Mouse (Mus musculus): Measurements from ENCODE around the gene Rbmxl1. TPM values are rescaled to one million over a fixed set of nuclear protein-coding genes. Genes with fewer than 3 reads are reported as not detected.
"Not testable (repeated sequence)": the region's sequence is repeated elsewhere in the genome, so short reads cannot be mapped to it uniquely, and the experiment has no call there.

The Rbmxl1 gene
- polyA plus RNA-seq (2015; fragmentation: Nextera tagmentation; extraction: Ambion mirVana) = 184 and 193 TPM in 2 replicates

DNA sequence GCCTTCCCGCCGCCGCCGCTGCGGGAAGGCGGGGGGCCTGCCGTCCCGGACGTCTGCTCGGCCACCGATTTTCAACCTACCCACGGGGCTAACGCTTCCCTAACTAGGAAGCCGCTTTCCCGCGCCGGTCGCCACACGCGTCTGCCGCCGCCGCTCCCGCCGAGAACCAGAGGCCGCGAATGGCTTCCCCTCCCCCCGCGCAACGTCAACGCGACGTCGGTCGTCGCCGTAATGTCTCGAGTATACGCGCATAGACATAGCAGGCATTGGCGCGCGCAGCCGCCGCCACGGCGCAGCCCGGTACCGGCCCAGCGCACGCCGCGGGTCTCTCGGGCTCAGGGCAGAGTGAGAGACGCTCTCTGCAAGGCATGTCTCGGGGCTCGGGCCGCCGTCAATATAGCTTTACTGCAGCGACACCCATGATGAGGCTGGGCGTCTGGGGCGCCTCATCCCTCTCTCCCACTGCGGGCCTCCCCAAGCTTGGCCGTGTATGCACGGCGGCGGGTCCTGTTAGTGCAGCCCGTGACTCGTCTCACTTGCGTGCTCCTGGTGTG, at the start of gene Rbmxl1:
Gene Rbmxl1 (minus strand): TSS at position 180 of the 554 bp plus-strand sequence.
- Histone ChIP-seq H3K27me3 (no peaks in the 10 kb centered on the region), H3K36me3 (peaks cover 22% of the 10 kb centered on the region), H3K4me1 (peaks cover 15% of the 10 kb centered on the region), H3K9ac (peak within 1 kb of the TSS; percentile 62), H3K4me3 (replicated peaks) (peak within 1 kb of the TSS; percentile 74), H3K9me3 (replicated peaks) (no peaks in the 10 kb centered on the region), H3K27ac (replicated peaks) (peak within 1 kb of the TSS; percentile 98), H3K4me2 (replicated peaks) (peak within 1 kb of the TSS; percentile 97)
- under 1% methylated on average over 69 of the region's 70 CpGs for WGBS
- ATAC-seq (ENCODE audit: insufficient number of reproducible peaks, low FRiP score, low TSS enrichment, low read depth) = peak; percentile 88

DNA sequence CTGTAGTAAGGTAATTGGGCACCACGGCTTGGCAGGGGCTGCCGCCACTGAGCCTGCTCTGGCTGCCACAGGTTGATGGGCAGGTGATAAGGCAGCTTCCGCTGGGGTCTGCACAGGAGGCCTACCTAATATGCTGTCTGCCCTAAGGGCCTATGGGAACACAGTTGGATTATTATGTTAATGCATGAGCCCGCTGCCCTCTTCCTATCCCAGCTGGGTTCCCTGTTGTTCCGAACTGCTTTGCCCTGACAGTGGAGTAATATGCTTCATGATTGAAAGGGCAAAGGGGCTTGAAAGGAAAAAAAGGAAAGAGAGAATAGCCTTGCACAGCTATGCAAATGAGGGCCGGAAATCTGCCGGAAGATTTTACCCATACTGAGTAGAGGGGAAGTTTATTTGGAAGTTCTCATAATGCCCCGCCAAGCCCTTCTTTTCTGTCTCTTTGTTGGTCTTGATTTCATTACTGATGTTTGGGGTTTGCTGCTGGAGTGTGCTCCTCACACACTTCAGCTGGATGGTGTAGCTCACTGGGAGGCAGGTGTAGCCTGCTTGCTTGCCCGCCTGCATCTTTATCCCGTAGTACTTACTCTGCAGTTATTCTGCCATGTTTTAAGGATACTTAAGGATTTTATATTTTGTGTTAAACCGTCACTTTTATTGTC, 48.2 kb upstream of the Rbmxl1 start:
- 49% methylated on average over 11 of the region's 11 CpGs for WGBS
- ATAC-seq (ENCODE audit: insufficient number of reproducible peaks, low FRiP score, low TSS enrichment, low read depth) = no peak
- H3K36me3 ChIP-seq = no peaks in the 10 kb centered on the region

DNA sequence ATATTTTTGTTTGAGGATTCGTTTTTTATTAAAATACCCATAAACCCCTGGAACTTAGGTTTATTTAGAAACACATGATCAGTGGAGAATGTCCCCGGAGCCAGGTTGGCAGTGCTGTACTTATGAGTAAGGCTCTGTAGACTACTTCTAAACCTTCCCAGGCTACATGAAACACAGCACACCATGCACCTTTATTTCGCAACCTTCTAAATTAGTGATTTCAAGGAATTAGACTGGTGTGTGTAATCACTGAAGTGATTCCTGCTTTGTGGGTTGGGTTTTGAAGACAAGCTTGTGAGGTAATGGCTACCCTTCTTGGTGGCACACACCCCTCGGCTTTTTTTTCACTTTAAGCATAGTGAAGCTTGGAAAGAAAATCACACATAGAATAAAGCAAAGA, 47.1 kb upstream of the Rbmxl1 start:
- no peak overlapping the region for H3K4me2 ChIP-seq (replicated peaks)
- H3K4me1 ChIP-seq = no peaks in the 10 kb centered on the region
- H3K36me3 ChIP-seq = no peaks in the 10 kb centered on the region
- no peak overlapping the region for H3K27ac ChIP-seq (replicated peaks)
- no peaks in the 10 kb centered on the region for H3K27me3 ChIP-seq
- 83% methylated on average over 4 of the region's 4 CpGs for WGBS
- H3K4me3 ChIP-seq (replicated peaks) = no peak overlapping the region
- H3K9ac ChIP-seq = no peak overlapping the region
- ATAC-seq (ENCODE audit: insufficient number of reproducible peaks, low FRiP score, low TSS enrichment, low read depth) = no peak
- no peaks in the 10 kb centered on the region for H3K9me3 ChIP-seq (replicated peaks)

More for the DNA sequence above, 48.2 kb upstream of the Rbmxl1 start:
- H3K9ac ChIP-seq = no peak overlapping the region
- no peaks in the 10 kb centered on the region for H3K27me3 ChIP-seq
- H3K27ac ChIP-seq (replicated peaks) = no peak overlapping the region
- no peak overlapping the region for H3K4me3 ChIP-seq (replicated peaks)
- no peak overlapping the region for H3K4me2 ChIP-seq (replicated peaks)
- H3K4me1 ChIP-seq = no peaks in the 10 kb centered on the region
- H3K9me3 ChIP-seq (replicated peaks) = no peaks in the 10 kb centered on the region

DNA sequence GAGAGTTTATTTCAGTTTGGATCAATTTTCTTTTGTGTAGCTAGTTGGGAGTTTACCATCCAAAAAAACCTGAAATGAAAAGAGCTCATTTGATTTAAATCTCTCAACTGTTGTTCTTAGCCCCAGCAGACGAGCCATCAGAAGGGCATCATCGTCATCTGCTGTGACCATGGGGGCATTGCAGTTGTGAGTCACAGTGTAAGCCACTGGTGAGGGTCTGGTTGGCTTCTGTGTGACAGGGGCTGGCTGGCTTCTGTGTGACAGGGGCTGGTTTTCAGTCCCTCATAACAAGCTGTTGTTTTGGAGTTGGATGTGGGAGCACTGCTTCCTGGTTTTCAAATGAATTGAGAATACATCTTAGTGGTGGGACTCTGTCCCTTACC, 42.0 kb upstream of the Rbmxl1 start:
- Histone ChIP-seq H3K4me2 (replicated peaks) (no peak overlapping the region), H3K9me3 (replicated peaks) (no peaks in the 10 kb centered on the region), H3K4me1 (no peaks in the 10 kb centered on the region), H3K9ac (no peak overlapping the region), H3K36me3 (no peaks in the 10 kb centered on the region), H3K4me3 (replicated peaks) (no peak overlapping the region), H3K27me3 (no peaks in the 10 kb centered on the region), H3K27ac (replicated peaks) (no peak overlapping the region)
- no peak for ATAC-seq (ENCODE audit: insufficient number of reproducible peaks, low FRiP score, low TSS enrichment, low read depth)
- WGBS = 74% methylated on average over 2 of the region's 2 CpGs

DNA sequence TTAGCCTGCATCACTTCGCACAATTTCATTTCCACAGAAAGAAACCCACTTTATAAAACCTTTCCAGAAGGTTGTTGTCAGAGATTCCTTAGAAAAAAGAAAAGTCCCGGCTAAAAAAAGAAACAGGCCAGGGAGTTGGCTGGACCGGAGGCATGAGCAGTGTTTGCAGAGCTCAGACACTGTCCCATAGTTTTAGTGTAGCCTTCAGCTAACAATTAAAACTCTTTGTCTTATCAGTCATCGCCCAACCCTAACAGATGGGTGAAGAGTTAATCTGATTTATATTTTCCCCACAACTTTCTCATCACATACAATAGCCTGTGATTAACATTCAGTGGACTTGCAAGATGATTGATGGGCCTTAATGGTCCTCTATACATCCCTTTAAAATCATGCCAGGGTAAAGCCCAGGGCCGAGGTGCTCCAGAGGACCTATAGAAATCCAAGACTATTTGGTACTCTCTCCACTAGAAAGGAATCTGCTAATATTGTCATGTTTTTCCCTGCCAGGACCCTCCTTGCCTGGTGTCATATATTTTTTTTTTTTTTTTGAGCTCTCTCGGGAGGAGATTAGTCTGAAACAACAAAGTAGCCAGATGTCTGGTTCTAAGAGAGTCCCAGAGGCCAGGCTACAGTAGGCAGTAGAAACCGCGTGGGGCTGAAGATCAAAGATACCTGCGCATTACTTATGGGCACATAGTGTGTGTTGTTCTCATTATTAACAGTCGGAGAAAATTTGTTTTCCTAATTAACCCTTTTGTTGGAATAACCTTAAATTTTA, 41.5 kb upstream of the Rbmxl1 start:
- no peak overlapping the region for H3K4me3 ChIP-seq (replicated peaks)
- no peak overlapping the region for H3K27ac ChIP-seq (replicated peaks)
- H3K9ac ChIP-seq = no peak overlapping the region
- H3K27me3 ChIP-seq = no peaks in the 10 kb centered on the region
- H3K9me3 ChIP-seq (replicated peaks) = no peaks in the 10 kb centered on the region
- no peaks in the 10 kb centered on the region for H3K36me3 ChIP-seq
- ATAC-seq (ENCODE audit: insufficient number of reproducible peaks, low FRiP score, low TSS enrichment, low read depth) = no peak
- H3K4me1 ChIP-seq = no peaks in the 10 kb centered on the region
- H3K4me2 ChIP-seq (replicated peaks) = no peak overlapping the region
- 56% methylated on average over 10 of the region's 10 CpGs for WGBS

DNA sequence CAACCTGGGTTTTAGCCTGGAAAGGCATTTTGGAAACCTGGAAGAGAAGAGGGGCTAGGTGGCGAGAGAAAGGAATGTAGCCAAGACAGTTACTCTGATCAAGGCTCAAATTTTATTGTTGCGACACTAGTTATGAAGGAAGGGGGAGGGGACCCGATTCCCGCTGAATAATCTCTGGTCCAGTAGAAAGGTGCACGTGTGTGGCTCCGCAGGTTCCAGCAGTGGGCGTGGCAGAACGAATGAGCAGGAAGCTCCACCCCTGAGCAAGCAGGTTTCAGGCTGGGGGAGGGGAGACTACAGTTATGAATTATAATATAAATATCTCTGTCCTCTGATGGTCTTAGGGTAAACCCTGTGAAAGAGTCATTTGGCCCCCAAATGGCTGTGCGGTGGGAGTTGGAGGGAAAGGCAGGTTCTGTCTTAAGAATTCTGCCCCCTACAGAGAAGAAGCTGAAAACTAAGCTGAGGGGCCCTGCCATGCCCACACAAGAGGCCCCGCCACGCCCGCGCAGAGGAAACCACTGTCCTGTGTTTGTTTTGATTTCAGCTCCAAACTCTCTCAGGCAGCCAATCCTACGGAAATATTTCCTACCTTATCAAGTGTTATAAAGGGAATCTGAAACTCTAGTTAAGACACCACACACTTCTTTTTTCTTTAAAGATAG, 36.6 kb upstream of the Rbmxl1 start:
- WGBS = 54% methylated on average over 8 of the region's 14 CpGs
- not testable (repeated sequence) for H3K4me2 ChIP-seq (replicated peaks); H3K27me3 ChIP-seq; H3K36me3 ChIP-seq; H3K9ac ChIP-seq; H3K27ac ChIP-seq (replicated peaks); H3K9me3 ChIP-seq (replicated peaks); H3K4me3 ChIP-seq (replicated peaks); H3K4me1 ChIP-seq; ATAC-seq (ENCODE audit: insufficient number of reproducible peaks, low FRiP score, low TSS enrichment, low read depth)

DNA sequence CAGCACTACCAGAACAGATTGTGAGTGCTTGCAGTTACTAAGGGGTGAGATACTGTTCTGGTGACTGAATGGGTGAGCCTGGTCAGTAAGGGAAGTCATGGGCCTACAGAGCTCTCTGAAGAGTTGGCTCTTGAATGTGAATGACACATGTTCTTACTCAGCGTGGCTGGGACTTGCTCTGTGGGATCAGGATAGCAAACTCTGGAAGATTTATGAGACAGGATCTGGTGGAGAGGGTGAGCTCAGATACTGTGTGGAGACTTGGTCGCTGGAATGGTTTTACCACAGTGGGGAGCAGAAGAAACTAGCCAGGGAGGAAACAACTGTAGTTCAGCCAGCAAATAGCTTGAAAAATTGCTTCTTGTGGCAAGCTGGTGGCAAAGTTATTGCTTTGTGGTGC, 35.8 kb upstream of the Rbmxl1 start:
- ATAC-seq (ENCODE audit: insufficient number of reproducible peaks, low FRiP score, low TSS enrichment, low read depth) = no peak
- Histone ChIP-seq H3K4me1 (no peaks in the 10 kb centered on the region), H3K27ac (replicated peaks) (no peak overlapping the region), H3K36me3 (0 out of 2 replicates have a peak, but pooled peaks cover 7% of the 10 kb centered on the region), H3K4me2 (replicated peaks) (no peak overlapping the region), H3K9me3 (replicated peaks) (no peaks in the 10 kb centered on the region), H3K4me3 (replicated peaks) (no peak overlapping the region), H3K27me3 (no peaks in the 10 kb centered on the region), H3K9ac (no peak overlapping the region)
- 80% methylated on average over 2 of the region's 2 CpGs for WGBS

DNA sequence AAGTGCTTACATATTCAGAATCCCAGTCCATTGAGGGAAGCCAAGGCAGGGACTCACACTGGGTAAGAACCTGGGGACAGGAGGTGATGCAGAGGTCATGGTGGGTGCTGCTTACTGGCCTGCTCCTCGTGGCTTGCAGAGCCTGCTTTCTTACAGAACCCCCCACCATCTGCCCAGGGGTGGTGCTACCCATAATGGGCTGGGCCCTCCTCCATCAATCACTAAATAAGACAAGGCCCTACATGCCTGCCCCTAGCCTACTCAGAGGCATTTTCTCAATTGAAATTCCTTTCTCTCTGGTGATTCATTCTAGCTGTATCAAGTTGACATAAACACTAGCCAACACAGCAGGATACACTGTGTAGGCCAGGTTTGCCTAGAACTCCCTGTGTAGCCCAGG, 34.9 kb upstream of the Rbmxl1 start:
- H3K9me3 ChIP-seq (replicated peaks) = no peaks in the 10 kb centered on the region
- no peak overlapping the region for H3K4me2 ChIP-seq (replicated peaks)
- no peak overlapping the region for H3K4me3 ChIP-seq (replicated peaks)
- WGBS = 56% methylated on average over 1 of the region's 1 CpGs
- H3K36me3 ChIP-seq = 0 out of 2 replicates have a peak, but pooled peaks cover 7% of the 10 kb centered on the region
- H3K9ac ChIP-seq = no peak overlapping the region
- no peaks in the 10 kb centered on the region for H3K27me3 ChIP-seq
- no peaks in the 10 kb centered on the region for H3K4me1 ChIP-seq
- no peak overlapping the region for H3K27ac ChIP-seq (replicated peaks)
- no peak for ATAC-seq (ENCODE audit: insufficient number of reproducible peaks, low FRiP score, low TSS enrichment, low read depth)

DNA sequence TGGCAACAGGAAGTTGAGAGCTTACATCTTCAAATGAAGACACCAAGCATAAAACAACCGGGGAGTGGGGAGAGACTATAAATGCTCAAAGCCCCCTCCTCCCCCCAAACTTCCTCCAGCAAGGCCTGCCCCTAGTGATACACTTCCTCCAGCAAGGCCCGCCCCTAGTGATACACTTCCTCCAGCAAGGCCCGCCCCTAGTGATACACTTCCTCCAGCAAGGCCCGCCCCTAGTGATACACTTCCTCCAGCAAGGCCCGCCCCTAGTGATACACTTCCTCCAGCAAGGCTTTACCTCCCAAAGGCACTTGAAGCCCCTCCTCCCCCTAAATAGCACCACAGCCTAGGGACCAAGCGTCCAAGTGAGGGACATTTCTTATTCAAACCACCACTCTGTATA, 34.0 kb upstream of the Rbmxl1 start:
- H3K4me3 ChIP-seq (replicated peaks); H3K4me1 ChIP-seq; H3K9me3 ChIP-seq (replicated peaks); H3K27me3 ChIP-seq; H3K4me2 ChIP-seq (replicated peaks); ATAC-seq (ENCODE audit: insufficient number of reproducible peaks, low FRiP score, low TSS enrichment, low read depth); H3K9ac ChIP-seq; H3K27ac ChIP-seq (replicated peaks): not testable (repeated sequence)
- H3K36me3 ChIP-seq = peaks cover 12% of the 10 kb centered on the region
- WGBS = 93% methylated on average over 3 of the region's 6 CpGs

DNA sequence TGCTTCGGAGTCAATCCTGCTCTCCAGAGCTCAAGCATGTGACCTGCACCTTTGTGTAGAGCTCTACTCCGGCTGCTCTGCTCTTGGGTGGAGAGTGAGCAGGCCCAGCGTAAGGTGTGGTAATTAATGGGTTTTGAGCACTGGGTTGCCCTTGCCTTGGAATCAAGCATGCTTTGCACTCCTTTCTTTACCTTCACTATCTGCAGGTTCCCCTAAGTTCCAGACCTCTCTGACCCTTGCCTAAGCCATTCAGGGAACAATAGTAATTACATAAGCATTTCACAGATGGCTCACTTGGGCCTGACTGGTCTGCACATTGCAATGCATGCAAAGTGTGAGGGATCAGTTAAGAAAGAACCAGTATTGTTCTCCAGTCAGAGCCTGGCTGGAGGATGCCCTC, 29.1 kb upstream of the Rbmxl1 start:
- H3K4me3 ChIP-seq (replicated peaks) = no peak overlapping the region
- H3K27ac ChIP-seq (replicated peaks) = no peak overlapping the region
- no peaks in the 10 kb centered on the region for H3K4me1 ChIP-seq
- H3K36me3 ChIP-seq = peaks cover 16% of the 10 kb centered on the region
- H3K4me2 ChIP-seq (replicated peaks) = no peak overlapping the region
- H3K27me3 ChIP-seq = no peaks in the 10 kb centered on the region
- no peak for ATAC-seq (ENCODE audit: insufficient number of reproducible peaks, low FRiP score, low TSS enrichment, low read depth)
- WGBS = 88% methylated on average over 3 of the region's 3 CpGs
- no peaks in the 10 kb centered on the region for H3K9me3 ChIP-seq (replicated peaks)
- no peak overlapping the region for H3K9ac ChIP-seq

DNA sequence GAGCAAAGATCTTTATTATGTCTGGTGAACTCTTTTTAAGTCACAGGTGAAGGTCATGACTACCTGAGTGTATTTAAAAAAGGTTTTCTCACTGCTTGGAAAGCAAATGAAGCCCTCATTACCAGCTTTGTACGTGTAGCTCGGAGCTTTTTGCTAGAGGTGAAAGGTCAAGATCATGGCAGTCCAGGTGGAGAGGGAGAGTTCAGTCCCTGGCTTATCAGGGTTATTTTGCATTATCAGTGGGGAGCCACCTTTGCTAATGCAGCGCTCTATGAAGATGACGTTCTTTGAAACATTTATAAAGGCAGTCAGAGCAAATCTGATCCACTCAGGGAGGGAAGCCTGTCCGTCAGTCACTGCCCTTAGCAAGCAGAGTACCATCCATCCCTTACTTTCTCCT, 28.0 kb upstream of the Rbmxl1 start:
- Histone ChIP-seq H3K4me1 (no peaks in the 10 kb centered on the region), H3K36me3 (peaks cover 9% of the 10 kb centered on the region), H3K27me3 (no peaks in the 10 kb centered on the region), H3K9ac (no peak overlapping the region), H3K4me2 (replicated peaks) (no peak overlapping the region), H3K27ac (replicated peaks) (no peak overlapping the region), H3K9me3 (replicated peaks) (no peaks in the 10 kb centered on the region), H3K4me3 (replicated peaks) (no peak overlapping the region)
- no peak for ATAC-seq (ENCODE audit: insufficient number of reproducible peaks, low FRiP score, low TSS enrichment, low read depth)
- 78% methylated on average over 5 of the region's 5 CpGs for WGBS

Measured in embryonic facial prominence, embryonic 15.5 days (tissue).